Mouse (Mus musculus) liver, adult 10 weeks (tissue): ENCODE results near the gene Arhgef19. TPM values are rescaled to one million over a fixed set of nuclear protein-coding genes. Genes with fewer than 3 reads are reported as not detected.

ENCODE experiments used
- polyA plus RNA-seq: library from polyadenylated mRNA; stranded (reverse); fragments of 350-450 nt; fragmentation: Illumina TruSeq; extraction: RNeasy Lipid Tissue Mini Kit (QIAGEN cat#74804); gene quantifications from one replicate; pipeline ENCODE4 v1.2.3, GENCODE M21; 2014; ENCODE audit warnings: low read depth, low replicate concordance

Gene Arhgef19
- polyA plus RNA-seq = 4.2 TPM

DNA sequence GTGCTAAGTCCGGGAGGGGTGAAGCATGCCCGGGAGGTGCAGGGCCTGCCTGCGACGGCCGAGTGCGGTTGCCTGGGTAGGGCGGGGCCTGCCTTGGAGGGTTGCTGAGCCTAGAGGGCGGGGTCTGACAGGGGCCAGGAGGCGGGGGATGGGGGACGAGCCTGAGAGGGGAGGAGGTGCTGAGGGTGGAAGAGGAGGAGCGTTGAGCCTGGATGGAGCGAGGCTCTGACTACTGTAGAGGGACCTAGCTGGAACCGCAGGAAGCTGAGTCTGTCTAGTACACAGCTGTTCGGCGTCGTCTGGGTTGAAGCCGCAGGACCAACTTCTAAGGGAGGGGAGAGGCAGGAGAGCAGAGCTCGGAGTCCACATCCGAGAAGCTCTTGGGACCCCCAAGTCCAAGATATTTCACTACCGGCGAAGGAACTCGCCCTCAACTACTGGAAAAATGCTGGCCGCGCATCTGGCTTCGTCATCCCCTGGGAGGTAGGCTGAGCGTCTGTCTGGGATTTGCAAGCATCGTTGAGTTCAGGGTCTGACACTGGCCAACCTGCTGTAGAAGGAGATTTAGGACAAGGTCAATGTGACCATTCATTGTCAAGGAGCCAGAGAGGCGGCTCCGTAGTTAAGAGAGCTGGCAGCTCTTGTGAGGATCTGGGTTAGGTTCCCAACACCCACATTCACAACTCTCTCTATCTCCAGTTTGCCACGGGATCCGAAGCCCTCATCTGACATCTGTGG is at the start of gene Arhgef19:
TSS of gene Arhgef19 (plus strand) at position 112 of the 738 bp plus-strand sequence.

DNA sequence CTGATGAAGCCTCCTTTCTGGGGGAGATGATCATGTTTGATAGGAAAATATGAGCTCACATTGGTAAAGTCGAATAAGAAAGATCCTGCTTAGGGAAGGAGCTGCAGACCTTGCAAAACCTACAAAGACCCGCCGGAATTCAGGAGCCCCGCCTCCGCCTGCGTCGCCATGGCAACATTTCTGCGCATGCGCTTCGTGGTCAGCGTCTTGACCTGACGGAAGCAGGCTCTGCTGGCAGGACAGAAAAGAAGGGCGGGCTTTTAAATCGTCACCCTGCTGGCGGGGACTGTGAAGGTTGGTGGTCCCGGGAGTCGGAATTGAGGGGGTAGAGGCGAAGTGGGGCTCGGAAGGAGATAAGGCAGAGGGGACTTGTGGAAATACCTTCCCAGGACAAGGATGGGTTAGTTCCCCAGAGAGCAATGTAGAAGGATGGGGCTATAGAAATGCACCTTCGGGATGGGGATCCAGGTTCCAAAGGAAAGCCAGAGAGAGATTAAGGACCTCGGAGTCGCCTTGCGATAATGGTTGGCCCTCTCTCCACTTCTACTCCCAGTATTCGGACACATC is 25.4 kb upstream of the Arhgef19 start, which contains the start of gene Rsg1:
TSS of gene Rsg1 (plus strand) at position 187 of the 567 bp plus-strand sequence.

DNA sequence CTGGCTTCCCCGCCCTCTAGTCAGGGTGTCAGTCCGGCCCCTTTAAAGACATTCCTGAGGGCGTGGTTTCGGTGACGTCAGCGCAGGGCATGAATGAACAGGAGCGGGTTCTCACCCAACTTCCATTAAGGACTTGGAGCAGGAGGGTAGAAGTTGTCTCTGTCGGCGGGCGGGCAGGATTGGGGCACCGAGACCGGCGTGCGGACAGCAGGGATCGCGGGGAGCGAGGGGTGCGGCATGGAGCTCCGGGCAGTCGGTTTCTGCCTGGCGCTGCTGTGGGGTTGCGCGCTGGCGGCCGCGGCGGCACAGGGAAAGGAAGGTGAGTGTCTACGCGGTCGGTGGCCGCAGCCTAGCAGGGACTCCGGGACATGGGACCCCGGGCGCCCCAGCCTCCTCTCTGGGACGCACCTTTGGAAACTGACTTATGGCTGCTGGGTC is 61.8 kb downstream of the Arhgef19 start, which contains the start of gene Epha2:
TSS of gene Epha2 (plus strand) at position 125 of the 438 bp plus-strand sequence.

Other genes starting within 250 kb of the Arhgef19 start
- gene Mfap2, start 229.1 kb upstream of the Arhgef19 start, polyA plus RNA-seq = not detected
- not detected for gene Crocc, start 178.9 kb upstream of the Arhgef19 start, polyA plus RNA-seq
- 2.8 TPM for gene Necap2, start 161.1 kb upstream of the Arhgef19 start, polyA plus RNA-seq
- not detected for gene Spata21, start 151.2 kb upstream of the Arhgef19 start, polyA plus RNA-seq
- gene Szrd1, start 99.7 kb upstream of the Arhgef19 start, polyA plus RNA-seq = 14.6 TPM
- 2.1 TPM for gene Fbxo42, start 91.6 kb upstream of the Arhgef19 start, polyA plus RNA-seq
- gene Rsg1, start 25.5 kb upstream of the Arhgef19 start, polyA plus RNA-seq = not detected
- gene Epha2, start 61.7 kb downstream of the Arhgef19 start, polyA plus RNA-seq = 0.74 TPM
- gene Fam131c, start 128.7 kb downstream of the Arhgef19 start, polyA plus RNA-seq = not detected
- not detected for gene Clcnka, start 159.2 kb downstream of the Arhgef19 start, polyA plus RNA-seq
- gene Clcnkb, start 176.5 kb downstream of the Arhgef19 start, polyA plus RNA-seq = not detected
- not detected for gene Hspb7, start 181.3 kb downstream of the Arhgef19 start, polyA plus RNA-seq
- not detected for gene Srarp, start 196.6 kb downstream of the Arhgef19 start, polyA plus RNA-seq
- gene Zbtb17, start 205.2 kb downstream of the Arhgef19 start, polyA plus RNA-seq = 0.37 TPM